Mouse (Mus musculus) urinary bladder, adult 18-20 months (tissue): ENCODE measurements around the gene Agap2.
"Not testable (repeated sequence)": the region's sequence is repeated elsewhere in the genome, so short reads cannot be mapped to it uniquely, and the experiment has no call there.

ENCODE experiments used
- DNase-seq, 2 experiments: peaks; one replicate each; pipeline ENCODE4 v3.0.0; 2022; ENCODE audit warnings: low spot score in 2 of 2, mixed read lengths in 2 of 2

Gene Agap2

GRCm38 (mm10) chr10:127101151-127101550 lies 26.1 kb downstream of the Agap2 start:
- no peak for DNase-seq

- no peak for DNase-seq
Observed at GRCm38 (mm10) chr10:127103631-127104030, 28.5 kb downstream of the Agap2 start.

- DNase-seq, result no peak
Observed at GRCm38 (mm10) chr10:127107563-127108261, 32.6 kb downstream of the Agap2 start.

- no peak for DNase-seq
Observed at GRCm38 (mm10) chr10:127108262-127108583, 33.1 kb downstream of the Agap2 start.

- no peak for DNase-seq
Observed at GRCm38 (mm10) chr10:127111001-127111887, 36.2 kb downstream of the Agap2 start.

- no peak for DNase-seq
Observed at GRCm38 (mm10) chr10:127114408-127114807, 39.3 kb downstream of the Agap2 start.

GRCm38 (mm10) chr10:127115068-127115467 lies 40.0 kb downstream of the Agap2 start:
- no peak for DNase-seq

- no peak for DNase-seq
Observed at GRCm38 (mm10) chr10:127118470-127118869, 43.4 kb downstream of the Agap2 start.

GRCm38 (mm10) chr10:127119229-127119628 lies 44.1 kb downstream of the Agap2 start:
- no peak for DNase-seq

- DNase-seq, result peak in 1 of 2 experiments; percentile 21
Observed at GRCm38 (mm10) chr10:127120301-127121065, 45.4 kb downstream of the Agap2 start.

GRCm38 (mm10) chr10:127121066-127121477 lies 46.0 kb downstream of the Agap2 start, which contains the start of gene Os9:
TSS of gene Os9 (minus strand) at chr10:127121131.
- peak; percentile 96 for DNase-seq

- DNase-seq, result no peak
Observed at GRCm38 (mm10) chr10:127122018-127122417, 46.9 kb downstream of the Agap2 start.

- DNase-seq, result no peak
Observed at GRCm38 (mm10) chr10:127122784-127123435, 47.8 kb downstream of the Agap2 start.

GRCm38 (mm10) chr10:127123436-127123805 lies 48.3 kb downstream of the Agap2 start:
- peak; percentile 26 to 43 for DNase-seq

- no peak for DNase-seq
Observed at GRCm38 (mm10) chr10:127125210-127126001, 50.3 kb downstream of the Agap2 start.

GRCm38 (mm10) chr10:127126579-127126978 lies 51.5 kb downstream of the Agap2 start:
- no peak for DNase-seq

- DNase-seq, result no peak
Observed at GRCm38 (mm10) chr10:127127711-127128279, 52.7 kb downstream of the Agap2 start.

GRCm38 (mm10) chr10:127129431-127129830 lies 54.3 kb downstream of the Agap2 start:
- DNase-seq, result no peak

- no peak for DNase-seq
Observed at GRCm38 (mm10) chr10:127132469-127132868, 57.4 kb downstream of the Agap2 start.

GRCm38 (mm10) chr10:127134394-127135035 lies 59.4 kb downstream of the Agap2 start:
- not testable (repeated sequence) for DNase-seq
